Mouse (Mus musculus): ENCODE data around the gene Grem1. TPM values are rescaled to one million over a fixed set of nuclear protein-coding genes. Genes with fewer than 3 reads are reported as not detected.

Grem1 gene
- total RNA-seq, 2 experiments from 2014 or later: not detected

DNA sequence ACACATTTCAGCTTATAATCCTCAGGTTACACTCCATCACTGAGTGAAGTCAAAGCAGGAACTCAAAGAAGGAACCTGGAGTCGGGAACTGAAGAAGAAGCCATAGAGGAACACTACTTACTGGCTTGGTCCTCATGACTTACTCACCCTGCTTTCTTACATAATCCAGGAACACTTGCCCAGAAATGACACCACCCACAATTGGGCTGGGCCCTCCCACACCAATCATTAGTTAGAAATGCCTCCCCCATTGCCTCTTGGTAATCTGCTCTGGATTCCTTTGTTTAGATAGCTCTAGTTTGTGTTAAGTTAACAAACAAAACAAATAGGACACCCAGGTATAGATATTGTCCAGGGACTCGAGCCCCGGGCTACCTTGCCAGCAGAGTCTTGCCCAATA, 29.9 kb downstream of the Grem1 start:
- intact Hi-C loops (cut with DNase I): no loop called here
- no peak for DNase-seq
- no peak overlapping the region for H3K4me3 ChIP-seq
- no peak overlapping the region for H3K27ac ChIP-seq
- no peak for TF ChIP-seq CTCF (IDR thresholded peaks at IDR 0.05)

GRCm38 (mm10) chr2:113714801-113715200, 43.6 kb downstream of the Grem1 start:
- no peak overlapping the region for H3K27ac ChIP-seq
- intact Hi-C loops (cut with DNase I): no loop called here
- no peak for TF ChIP-seq CTCF (IDR thresholded peaks at IDR 0.05)
- DNase-seq: no peak
- no peak overlapping the region for H3K4me3 ChIP-seq

DNA sequence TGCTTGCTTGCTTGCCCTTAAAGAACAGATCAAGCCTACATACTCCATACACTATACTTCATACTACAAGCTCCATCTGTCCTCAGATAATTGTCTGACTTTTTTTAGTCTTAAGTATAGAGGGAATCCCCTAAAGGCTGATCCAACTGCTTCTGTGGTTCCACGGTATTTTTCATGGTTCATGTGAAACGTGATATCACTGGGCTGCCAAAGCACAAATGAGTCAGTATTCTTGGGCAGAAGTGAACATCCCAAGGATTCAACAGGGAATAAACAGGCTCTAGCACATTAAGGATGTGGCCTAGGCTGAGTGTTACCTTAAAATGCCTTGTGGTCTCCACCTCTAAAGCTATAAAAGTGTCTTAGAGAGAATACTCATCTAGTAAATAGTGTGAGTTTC, 45.0 kb downstream of the Grem1 start:
- DNase-seq: no peak
- Histone ChIP-seq H3K27ac (no peak overlapping the region), H3K4me3 (no peak overlapping the region)
- intact Hi-C loops (cut with DNase I): no loop called here
- no peak for TF ChIP-seq CTCF (IDR thresholded peaks at IDR 0.05)

DNA sequence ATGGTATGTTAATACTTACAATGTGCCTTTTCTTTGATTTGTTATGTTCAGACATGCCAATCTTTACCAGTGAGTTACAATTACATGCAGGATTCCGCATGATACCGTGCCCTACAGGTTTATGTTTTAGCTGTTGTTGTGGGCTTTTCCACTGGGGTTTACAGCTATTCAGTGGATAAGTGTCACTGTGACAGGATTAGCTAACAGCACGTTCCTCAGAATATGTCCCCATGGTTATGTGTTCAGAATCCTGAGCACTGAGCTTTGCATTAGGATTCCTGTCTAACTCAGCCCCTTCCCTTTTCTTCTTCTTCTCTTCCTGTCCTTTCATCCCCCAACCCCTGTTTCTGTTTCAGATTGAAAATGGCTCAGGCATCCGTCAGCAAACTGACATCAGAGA, 50.9 kb downstream of the Grem1 start:
- Histone ChIP-seq H3K27ac (no peak overlapping the region), H3K4me3 (no peak overlapping the region)
- intact Hi-C loops (cut with DNase I): no loop called here
- no peak for DNase-seq
- TF ChIP-seq CTCF (IDR thresholded peaks at IDR 0.05): no peak

DNA sequence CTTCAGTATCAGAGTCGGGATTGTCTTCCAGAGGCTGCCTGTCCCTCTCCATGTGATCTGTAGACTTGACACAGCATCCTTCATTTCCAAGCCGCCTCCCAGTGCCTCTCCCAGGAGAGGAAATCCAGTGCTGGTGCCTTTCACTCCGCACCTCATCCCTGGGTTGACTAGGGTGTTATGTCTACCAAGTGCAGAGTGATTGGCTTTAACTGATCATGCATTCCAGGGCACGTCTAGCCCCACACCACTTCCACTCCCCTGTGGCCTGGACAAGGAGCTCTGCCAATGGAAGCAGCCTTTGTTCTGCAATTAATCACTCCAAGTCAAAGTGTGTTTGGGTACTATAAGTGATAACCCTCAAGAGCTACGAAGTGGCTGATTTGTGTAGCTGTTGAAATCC, 56.9 kb downstream of the Grem1 start:
- no peak overlapping the region for H3K4me3 ChIP-seq
- no peak for DNase-seq
- intact Hi-C loops (cut with DNase I): no loop called here
- TF ChIP-seq CTCF (IDR thresholded peaks at IDR 0.05): no peak
- H3K27ac ChIP-seq: no peak overlapping the region

- DNase-seq: no peak
- TF ChIP-seq CTCF (IDR thresholded peaks at IDR 0.05): no peak
- no peak overlapping the region for H3K4me3 ChIP-seq
- intact Hi-C loops (cut with DNase I): no loop called here
- H3K27ac ChIP-seq: no peak overlapping the region
Observed at GRCm38 (mm10) chr2:113696647-113697046, 61.8 kb downstream of the Grem1 start.

GRCm38 (mm10) chr2:113696222-113696621, 62.2 kb downstream of the Grem1 start:
- intact Hi-C loops (cut with DNase I): no loop called here
- DNase-seq: no peak
- H3K27ac ChIP-seq: no peak overlapping the region
- no peak overlapping the region for H3K4me3 ChIP-seq
- no peak for TF ChIP-seq CTCF (IDR thresholded peaks at IDR 0.05)

Other genes starting within 250 kb of the Grem1 start
- not detected for gene Scg5, start 70.5 kb upstream of the Grem1 start, total RNA-seq (2021)
- 1 to 10 TPM in 1 of 2 experiments, under 1 TPM in 1; 0.86 to 1.0 TPM for gene Arhgap11a, start 90.0 kb upstream of the Grem1 start, total RNA-seq (2021)

Data from gastrocnemius, adult 2 months (tissue).